Mouse (Mus musculus) brain, embryonic 14.5 days (tissue): ENCODE measurements around the gene Hipk4. TPM values are rescaled to one million over a fixed set of nuclear protein-coding genes. Genes with fewer than 3 reads are reported as not detected.
A peak's percentile ranks its signal among the peaks of the same experiment; 100 is the strongest.

ENCODE experiments used
- DNase-seq: peaks from one replicate; pipeline ENCODE4 v3.0.0-alpha.2; 2011; ENCODE audit warnings: low read depth
- CTCF ChIP-seq: fragments of 200-500 bp; IDR thresholded peaks from 2 replicates; pipeline ENCODE4 v1.5.1; 2012; ENCODE audit warnings: inconsistent platforms, mild to moderate bottlenecking, moderate library complexity, borderline replicate concordance; ENCODE audit not compliant: insufficient read depth, insufficient read length; ENCODE audit errors: extremely low read depth
- POLR2A ChIP-seq: fragments of 200-500 bp; IDR thresholded peaks from 2 replicates; pipeline ENCODE4 v1.6.1; 2012; ENCODE audit warnings: mild to moderate bottlenecking, inconsistent platforms, borderline replicate concordance; ENCODE audit not compliant: poor library complexity, insufficient read depth, insufficient read length, severe bottlenecking; ENCODE audit errors: extremely low read depth
- polyA plus RNA-seq: library from polyadenylated mRNA; depleted of rRNA; stranded (reverse); fragments of >200 nt; gene quantifications from 2 replicates; pipeline ENCODE4 v1.2.3, GENCODE M21; 2012

Gene Hipk4
- polyA plus RNA-seq, 1 experiment, result 1.5 TPM

- DNase-seq, result no peak
- TF ChIP-seq CTCF (no peak), POLR2A (no peak)
Measured at GRCm38 (mm10) chr7:27510809-27511208, 12.3 kb upstream of the Hipk4 start.

- no peak for TF ChIP-seq CTCF
- TF ChIP-seq POLR2A, result no peak
- no peak for DNase-seq
Measured at GRCm38 (mm10) chr7:27514961-27515360, 8.1 kb upstream of the Hipk4 start.

DNA sequence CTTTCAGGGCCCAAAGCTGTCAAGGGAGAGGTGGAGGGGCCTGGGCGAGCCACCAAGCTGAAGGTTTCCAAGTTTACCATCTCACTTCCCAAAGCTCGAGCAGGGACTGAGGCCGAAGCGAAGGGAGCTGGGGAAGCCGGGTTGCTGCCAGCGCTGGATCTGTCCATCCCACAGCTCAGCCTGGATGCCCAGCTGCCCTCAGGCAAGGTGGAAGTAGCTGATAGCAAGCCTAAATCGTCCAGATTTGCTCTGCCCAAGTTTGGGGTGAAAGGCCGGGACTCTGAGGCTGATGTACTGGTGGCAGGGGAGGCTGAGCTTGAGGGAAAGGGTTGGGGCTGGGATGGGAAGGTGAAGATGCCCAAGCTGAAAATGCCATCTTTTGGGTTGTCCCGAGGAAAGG lies 4.8 kb upstream of the Hipk4 start:
- no peak for TF ChIP-seq POLR2A
- no peak for TF ChIP-seq CTCF
- DNase-seq, result no peak

DNA sequence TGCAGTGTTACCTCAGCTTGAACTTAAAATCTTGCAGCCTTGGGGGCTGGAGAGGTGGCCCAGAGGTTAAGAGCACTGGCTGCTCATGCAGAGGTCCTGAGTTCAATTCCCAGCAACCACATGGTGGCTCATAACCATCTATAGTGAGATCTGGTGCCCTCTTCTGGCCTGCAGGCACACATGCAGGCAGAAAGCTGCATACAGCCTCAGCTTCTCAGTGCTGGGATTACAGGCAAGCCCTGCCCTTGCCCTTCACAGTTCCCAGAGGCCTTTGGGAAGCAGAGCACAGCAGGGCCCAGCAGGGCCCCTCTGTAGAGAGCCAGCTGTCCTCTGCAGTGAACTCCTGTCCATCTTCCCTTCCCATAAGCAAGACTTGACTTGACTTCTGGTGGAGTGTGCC lies 3.0 kb upstream of the Hipk4 start:
- no peak for TF ChIP-seq CTCF
- no peak for TF ChIP-seq POLR2A
- no peak for DNase-seq

GRCm38 (mm10) chr7:27520599-27520998 lies 2.5 kb upstream of the Hipk4 start:
- DNase-seq, result no peak
- TF ChIP-seq CTCF (no peak), POLR2A (no peak)

- TF ChIP-seq CTCF (no peak), POLR2A (no peak)
- DNase-seq, result no peak
Measured at GRCm38 (mm10) chr7:27523805-27524204, 738 bp downstream of the Hipk4 start.

DNA sequence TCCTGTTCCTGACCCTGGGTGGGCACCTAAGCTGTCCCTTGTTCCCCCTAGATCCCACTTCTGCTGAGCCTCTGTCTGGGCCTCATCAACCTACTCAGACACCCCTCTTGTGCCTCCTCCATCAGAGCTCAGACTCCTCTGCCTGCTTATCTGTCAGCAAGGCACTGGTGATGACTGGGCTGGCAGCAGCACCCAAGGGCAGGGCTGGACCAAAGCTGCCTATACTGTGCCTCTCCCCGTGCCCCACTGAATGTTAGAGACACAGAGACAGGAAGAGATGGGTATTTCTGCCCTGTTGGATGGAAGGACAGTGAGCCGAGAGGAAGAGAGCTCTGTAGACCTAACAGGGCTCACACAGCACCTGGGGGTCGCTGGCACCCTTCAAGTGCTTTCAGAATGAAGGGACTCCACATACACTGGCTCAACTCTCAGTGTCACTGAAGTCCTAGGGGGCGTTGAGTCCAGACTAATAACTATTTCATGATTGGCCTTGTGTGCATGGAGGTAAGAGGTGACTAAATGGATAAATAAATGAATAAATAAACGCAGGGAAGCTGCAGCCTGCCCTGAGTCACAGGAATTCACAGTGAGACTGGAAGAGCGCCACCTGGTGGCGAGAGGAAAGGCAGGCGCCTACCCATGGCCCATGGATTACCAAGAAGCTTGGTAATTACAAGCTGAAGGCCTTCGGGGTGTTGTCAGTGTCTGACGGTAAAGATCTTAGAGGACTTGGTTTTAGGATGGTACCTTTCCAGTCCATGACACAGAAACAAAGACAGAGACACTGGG lies 3.2 kb downstream of the Hipk4 start:
- peak; percentile 89 for DNase-seq
- TF ChIP-seq POLR2A (no peak), CTCF (peak; percentile 99)

GRCm38 (mm10) chr7:27529070-27529469 lies 6.0 kb downstream of the Hipk4 start:
- TF ChIP-seq CTCF, result no peak
- TF ChIP-seq POLR2A, result no peak
- no peak for DNase-seq

DNA sequence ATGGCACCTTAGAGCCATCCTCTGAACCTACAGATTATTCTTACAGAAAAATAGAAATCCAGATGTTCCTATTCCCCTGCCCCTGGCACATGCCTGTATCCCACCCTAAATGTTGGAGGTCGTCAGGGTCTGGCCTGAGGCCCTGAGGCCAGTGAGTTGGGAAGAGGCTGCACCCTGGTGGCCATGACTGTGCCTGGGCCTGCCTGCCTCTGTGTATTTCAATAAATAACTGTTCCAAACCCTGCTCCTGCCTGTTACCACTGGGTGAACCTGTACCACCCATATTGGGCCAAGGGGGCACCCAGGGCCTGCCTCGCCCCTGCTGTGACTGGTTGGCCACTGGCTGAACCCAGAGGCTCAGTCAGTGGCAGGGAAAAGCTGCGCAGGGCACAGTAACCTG lies 7.9 kb downstream of the Hipk4 start:
- no peak for DNase-seq
- TF ChIP-seq CTCF (0 out of 2 replicates have a peak, but pooled peaks have one; percentile 23), POLR2A (no peak)

GRCm38 (mm10) chr7:27531707-27532106 lies 8.6 kb downstream of the Hipk4 start:
- no peak for TF ChIP-seq POLR2A
- no peak for TF ChIP-seq CTCF
- no peak for DNase-seq

DNA sequence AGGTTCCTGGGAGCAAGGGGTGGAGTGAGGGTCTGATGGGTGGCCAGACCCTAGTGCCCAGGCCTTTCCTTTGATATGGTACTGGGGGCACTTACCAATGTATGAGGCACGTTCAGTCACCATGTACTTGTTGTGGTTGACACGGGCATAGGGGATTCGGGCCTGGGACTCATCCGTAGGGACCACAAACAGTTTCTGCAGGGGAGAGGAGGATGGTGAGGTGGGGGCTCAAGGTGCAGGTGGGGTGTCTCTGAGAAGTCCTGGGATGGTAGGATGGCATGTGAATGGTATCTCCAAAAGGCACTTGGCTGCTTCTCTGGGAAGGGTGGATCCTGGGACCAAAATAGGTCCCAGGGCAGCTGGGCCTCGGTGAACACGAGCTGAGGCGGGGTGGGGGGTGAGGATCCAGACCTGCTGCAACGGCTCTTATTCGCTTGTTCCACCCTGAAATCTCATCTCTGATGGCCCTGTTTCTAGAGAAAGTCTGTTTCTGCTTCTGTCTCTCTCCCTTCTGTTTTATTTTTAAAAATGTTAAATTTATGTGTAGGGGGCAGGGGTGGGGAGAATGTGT lies 9.5 kb downstream of the Hipk4 start:
- no peak for DNase-seq
- TF ChIP-seq POLR2A (no peak), CTCF (no peak)

DNA sequence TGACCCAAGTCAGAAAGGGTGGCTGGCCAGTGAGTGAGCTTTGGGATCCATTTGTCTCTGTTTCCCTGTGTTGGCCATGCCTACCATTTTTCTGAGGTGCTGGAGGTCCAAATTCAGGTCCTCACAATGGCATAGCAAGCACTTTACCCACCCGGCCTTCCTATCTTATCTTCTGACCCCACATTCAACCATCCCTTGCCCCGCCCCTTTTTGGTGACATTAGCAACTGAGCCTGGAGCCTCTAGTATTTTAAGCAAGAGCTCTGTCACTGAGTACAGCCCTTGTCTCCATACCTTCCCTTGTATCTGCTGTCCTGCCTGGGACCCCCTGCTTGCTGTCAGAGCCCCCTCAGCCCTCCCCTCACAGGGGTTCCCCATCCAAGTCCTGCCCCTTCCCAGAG lies 12.3 kb downstream of the Hipk4 start:
- no peak for TF ChIP-seq POLR2A
- no peak for TF ChIP-seq CTCF
- DNase-seq, result no peak
